Mouse (Mus musculus) cortical plate, adult 2 months (tissue): ENCODE data around the gene Gm12248.

Source experiments
- CTCF ChIP-seq: fragments of 200-500 bp; IDR thresholded peaks from 2 replicates; pipeline ENCODE4 v1.5.1; 2011; ENCODE audit warnings: mild to moderate bottlenecking, control low read depth, low read length; ENCODE audit not compliant: insufficient read depth; ENCODE audit errors: extremely low read depth
- POLR2A ChIP-seq: fragments of 200-500 bp; IDR thresholded peaks from 2 replicates; pipeline ENCODE4 v1.6.1; 2011; ENCODE audit warnings: mild to moderate bottlenecking, low read length, control low read depth; ENCODE audit not compliant: insufficient read depth; ENCODE audit errors: extremely low read depth

- TF ChIP-seq POLR2A (no peak), CTCF (no peak)
These were observed 71.3 kb downstream of the Gm12248 start for GRCm38 (mm10) chr11:58021618-58022017.
